Mouse (Mus musculus): ENCODE measurements at regions not wholly inside any gene's neighbourhood (a gene's known extent, or its start where the extent isn't known, plus 50 kb on each side); places are given as distances from the start of the nearest gene placed in this dataset.

DNA sequence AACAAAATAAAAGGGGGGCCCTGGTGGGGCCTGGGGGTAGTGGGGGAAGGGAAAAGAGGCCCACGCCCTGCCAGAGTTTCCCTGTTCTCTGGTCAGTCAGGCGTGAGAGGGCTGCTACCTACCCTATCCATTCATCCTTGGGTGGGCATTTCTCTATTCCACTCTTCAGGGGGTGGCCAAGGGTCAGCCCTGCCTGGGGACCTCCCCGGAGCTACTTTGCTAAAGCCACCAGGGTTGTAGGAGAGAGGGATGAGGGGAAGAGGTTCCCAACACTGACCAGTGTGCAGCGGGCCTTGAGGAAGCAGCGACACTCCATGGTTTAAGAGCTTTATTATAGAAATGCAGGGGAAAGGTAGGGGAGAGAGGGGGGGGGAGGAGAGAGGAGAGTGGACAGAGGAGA is 79.6 kb upstream of the Megf9 start:
- no peak overlapping the region for H3K27ac ChIP-seq (ENCODE audit: low read length)
- no peak overlapping the region for H3K9ac ChIP-seq (ENCODE audit: low read depth, low read length)
- H3K27me3 ChIP-seq (replicated peaks; ENCODE audit: control insufficient read depth, insufficient read depth, low read length): no peaks in the 10 kb centered on the region
- no peak for ATAC-seq
- H3K9me3 ChIP-seq (ENCODE audit: control insufficient read depth, low read length): no peaks in the 10 kb centered on the region
- H3K36me3 ChIP-seq (ENCODE audit: control insufficient read depth, insufficient read depth, low read length): no peaks in the 10 kb centered on the region
- H3K4me1 ChIP-seq (ENCODE audit: control insufficient read depth, insufficient read depth, low read length): no peaks in the 10 kb centered on the region
- H3K4me3 ChIP-seq (ENCODE audit: low read length): no peak overlapping the region
- H3K4me2 ChIP-seq (ENCODE audit: low read depth, low read length): no peak overlapping the region
- WGBS: 78% methylated on average over 5 of the region's 5 CpGs

DNA sequence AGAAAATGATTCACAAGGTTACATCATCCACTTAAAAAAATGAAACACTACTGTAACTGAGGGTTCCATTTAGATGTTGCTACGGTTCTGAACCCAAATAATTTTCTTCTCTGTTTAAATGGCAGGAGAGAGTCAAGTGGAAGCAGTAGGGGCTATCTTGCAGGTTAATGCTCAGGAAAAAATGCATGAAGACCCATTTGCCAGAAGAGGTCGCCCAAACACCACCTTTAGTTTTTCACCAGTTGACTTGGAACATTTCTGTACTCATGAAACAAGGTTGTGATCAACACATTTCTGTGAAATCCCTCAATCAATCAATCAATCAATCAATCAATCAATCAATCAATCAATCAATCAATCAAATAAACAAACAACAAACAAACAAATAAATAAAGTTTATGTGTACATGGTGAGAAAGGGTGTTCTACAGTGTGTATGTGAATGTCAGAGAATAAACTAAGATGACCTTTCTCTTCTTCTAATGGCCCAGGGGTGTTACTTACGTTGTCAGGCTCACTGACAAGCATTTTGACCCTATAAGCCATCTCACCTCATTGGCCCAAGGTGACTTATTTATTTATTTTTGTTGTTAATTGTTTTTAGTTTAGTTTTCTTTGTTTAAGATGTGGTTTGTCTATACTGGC is 68.5 kb upstream of the Megf9 start:
- no peak overlapping the region for H3K4me3 ChIP-seq (ENCODE audit: low read length)
- WGBS: 18% methylated on average over 3 of the region's 3 CpGs
- no peaks in the 10 kb centered on the region for H3K4me1 ChIP-seq (ENCODE audit: control insufficient read depth, insufficient read depth, low read length)
- no peak for ATAC-seq
- H3K36me3 ChIP-seq (ENCODE audit: control insufficient read depth, insufficient read depth, low read length): no peaks in the 10 kb centered on the region
- H3K27me3 ChIP-seq (replicated peaks; ENCODE audit: control insufficient read depth, insufficient read depth, low read length): no peaks in the 10 kb centered on the region
- H3K4me2 ChIP-seq (ENCODE audit: low read depth, low read length): no peak overlapping the region
- no peak overlapping the region for H3K9ac ChIP-seq (ENCODE audit: low read depth, low read length)
- H3K9me3 ChIP-seq (ENCODE audit: control insufficient read depth, low read length): no peaks in the 10 kb centered on the region
- H3K27ac ChIP-seq (ENCODE audit: low read length): no peak overlapping the region

DNA sequence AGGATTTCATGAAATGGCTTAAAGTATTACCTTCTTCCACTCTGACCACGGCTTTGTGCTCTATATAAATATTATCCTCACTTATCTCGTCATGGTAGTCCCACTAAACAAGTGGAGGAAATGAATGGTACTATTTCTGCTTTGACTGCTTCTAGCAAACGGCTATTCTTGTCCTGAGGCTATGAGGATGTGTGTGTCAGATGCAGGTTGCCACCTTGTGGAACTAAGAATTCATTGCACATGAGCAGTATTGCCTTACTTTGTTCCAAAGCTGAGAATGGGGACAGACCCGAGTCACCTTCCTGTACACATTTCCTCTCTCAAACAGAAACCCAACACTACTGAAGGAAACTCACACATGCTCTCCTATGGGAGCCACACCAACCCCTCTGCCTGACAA is 66.5 kb upstream of the Megf9 start:
- Histone ChIP-seq H3K4me1 (ENCODE audit: control insufficient read depth, insufficient read depth, low read length) (no peaks in the 10 kb centered on the region), H3K9me3 (ENCODE audit: control insufficient read depth, low read length) (no peaks in the 10 kb centered on the region), H3K27me3 (replicated peaks; ENCODE audit: control insufficient read depth, insufficient read depth, low read length) (no peaks in the 10 kb centered on the region), H3K27ac (ENCODE audit: low read length) (no peak overlapping the region), H3K9ac (ENCODE audit: low read depth, low read length) (no peak overlapping the region), H3K4me3 (ENCODE audit: low read length) (no peak overlapping the region), H3K36me3 (ENCODE audit: control insufficient read depth, insufficient read depth, low read length) (no peaks in the 10 kb centered on the region), H3K4me2 (ENCODE audit: low read depth, low read length) (no peak overlapping the region)
- 9% methylated on average over 4 of the region's 4 CpGs for WGBS
- peak; percentile 55; the same call in 1 of the 2 replicates for ATAC-seq

Data from intestine, embryonic 16.5 days (tissue).